Comparison of ENCODE assay signal across 9 mouse cellular contexts in genomic region chr12:108651053-108651660, GRCm38 (mm10). TPM values are rescaled to one million over a fixed set of nuclear protein-coding genes. Genes with fewer than 3 reads are reported as not detected.
A peak's percentile ranks its signal among the peaks of the same experiment; 100 is the strongest.
DNase-seq lines count a peak whose midpoint lies in the region; ATAC-seq and TF ChIP-seq lines count a peak whose summit lies in the region.
"Had no signal": no experiment of that assay in that cellular context is flagged by ENCODE, and none has a peak within 500 bp of the region (broad histone marks: within the 10 kb centered on the region; RNA-seq: fewer than 3 reads in every experiment).

No protein-coding gene starts in this region.

- peak; percentile 16 for DNase-seq in adrenal gland, postnatal 25 days
- DNase-seq in adrenal gland, postnatal 14 days, result no peak
- DNase-seq in midbrain, embryonic 14.5 days, result peak; percentile 53
- DNase-seq in kidney, postnatal 0 days (ENCODE audit: low spot score), result peak; percentile 37
- no peak for DNase-seq in thymus, postnatal 4 days

- H3K4me1 ChIP-seq in midbrain, embryonic 14.5 days (ENCODE audit: control insufficient read depth, insufficient read depth, low read length), result no peaks in the 10 kb centered on the region
- H3K4me1 ChIP-seq in midbrain, embryonic 13.5 days (replicated peaks), result no peaks in the 10 kb centered on the region
- H3K4me1 ChIP-seq in kidney, postnatal 0 days (replicated peaks; ENCODE audit: insufficient read depth, low read length), result no peaks in the 10 kb centered on the region
- no peaks in the 10 kb centered on the region for H3K4me1 ChIP-seq in neural tube, embryonic 15.5 days
- H3K4me1 ChIP-seq: hindbrain, embryonic 15.5 days had no signal

- H3K4me2 ChIP-seq in midbrain, embryonic 14.5 days (ENCODE audit: low read length), result no peak overlapping the region
- no peak overlapping the region for H3K4me2 ChIP-seq in midbrain, embryonic 13.5 days (replicated peaks)
- H3K4me2 ChIP-seq in kidney, postnatal 0 days (ENCODE audit: low read length), result no peak overlapping the region
- H3K4me2 ChIP-seq in neural tube, embryonic 15.5 days, result no peak overlapping the region
- H3K4me2 ChIP-seq: hindbrain, embryonic 15.5 days had no signal

- no peak overlapping the region for H3K9ac ChIP-seq in midbrain, embryonic 14.5 days (replicated peaks; ENCODE audit: low read length)
- no peak overlapping the region for H3K9ac ChIP-seq in midbrain, embryonic 13.5 days (replicated peaks)
- H3K9ac ChIP-seq in kidney, postnatal 0 days (ENCODE audit: low read depth, low read length), result no peak overlapping the region
- H3K9ac ChIP-seq in neural tube, embryonic 15.5 days (replicated peaks), result no peak overlapping the region
- H3K9ac ChIP-seq: hindbrain, embryonic 15.5 days had no signal

- TF ChIP-seq CTCF in kidney, postnatal 0 days (IDR thresholded peaks at IDR 0.05; ENCODE audit: low read depth), result no peak

- no peaks in the 10 kb centered on the region for H3K27me3 ChIP-seq in midbrain, embryonic 14.5 days (ENCODE audit: control insufficient read depth, insufficient read depth, low read length)
- no peaks in the 10 kb centered on the region for H3K27me3 ChIP-seq in midbrain, embryonic 13.5 days
- no peaks in the 10 kb centered on the region for H3K27me3 ChIP-seq in kidney, postnatal 0 days (ENCODE audit: insufficient read depth, low read length)
- no peaks in the 10 kb centered on the region for H3K27me3 ChIP-seq in neural tube, embryonic 15.5 days (replicated peaks)
- H3K27me3 ChIP-seq: hindbrain, embryonic 15.5 days had no signal

- peaks cover 74% of the 10 kb centered on the region for H3K36me3 ChIP-seq in midbrain, embryonic 14.5 days (ENCODE audit: control insufficient read depth, insufficient read depth, low read length)
- H3K36me3 ChIP-seq in midbrain, embryonic 13.5 days, result peaks cover 68% of the 10 kb centered on the region
- 0 out of 2 replicates have a peak, but pooled peaks cover 8% of the 10 kb centered on the region for H3K36me3 ChIP-seq in kidney, postnatal 0 days (ENCODE audit: insufficient read depth, low read length)
- peaks cover 63% of the 10 kb centered on the region for H3K36me3 ChIP-seq in neural tube, embryonic 15.5 days

- WGBS in midbrain, embryonic 14.5 days, result 40% methylated on average over 7 of the region's 7 CpGs
- WGBS in midbrain, embryonic 13.5 days, result 53% methylated on average over 7 of the region's 7 CpGs
- 55% methylated on average over 7 of the region's 7 CpGs for WGBS in kidney, postnatal 0 days
- WGBS in neural tube, embryonic 15.5 days, result 73% methylated on average over 7 of the region's 7 CpGs

- no peak for ATAC-seq in midbrain, embryonic 14.5 days (ENCODE audit: low FRiP score, low TSS enrichment)
- no peak for ATAC-seq in midbrain, embryonic 13.5 days
- ATAC-seq in kidney, postnatal 0 days (replicated peaks; ENCODE audit: low FRiP score, low read depth), result peak; percentile 52
- ATAC-seq in monocyte, adult 5-6 weeks (replicated peaks; ENCODE audit: insufficient number of reproducible peaks, low FRiP score, low TSS enrichment, poor library complexity, severe bottlenecking), result peak; percentile 54; the same call in 1 of the 2 replicates
- ATAC-seq in neural tube, embryonic 15.5 days (ENCODE audit: low FRiP score), result no peak

- H3K9me3 ChIP-seq in midbrain, embryonic 14.5 days (ENCODE audit: control insufficient read depth, low read length), result no peaks in the 10 kb centered on the region
- H3K9me3 ChIP-seq in midbrain, embryonic 13.5 days, result no peaks in the 10 kb centered on the region
- H3K9me3 ChIP-seq in kidney, postnatal 0 days (replicated peaks; ENCODE audit: low read length), result no peaks in the 10 kb centered on the region
- no peaks in the 10 kb centered on the region for H3K9me3 ChIP-seq in neural tube, embryonic 15.5 days (replicated peaks)
- H3K9me3 ChIP-seq: hindbrain, embryonic 15.5 days had no signal

- H3K4me3 ChIP-seq in midbrain, embryonic 14.5 days (replicated peaks; ENCODE audit: low read depth, low read length), result no peak overlapping the region
- no peak overlapping the region for H3K4me3 ChIP-seq in midbrain, embryonic 13.5 days (replicated peaks)
- H3K4me3 ChIP-seq in kidney, postnatal 0 days (replicated peaks; ENCODE audit: low read depth, low read length), result no peak overlapping the region
- no peak overlapping the region for H3K4me3 ChIP-seq in neural tube, embryonic 15.5 days (replicated peaks)
- H3K4me3 ChIP-seq: hindbrain, embryonic 15.5 days had no signal

- no peak overlapping the region for H3K27ac ChIP-seq in midbrain, embryonic 14.5 days (replicated peaks; ENCODE audit: low read depth, low read length)
- H3K27ac ChIP-seq in midbrain, embryonic 13.5 days, result no peak overlapping the region
- H3K27ac ChIP-seq in kidney, postnatal 0 days, result no peak overlapping the region
- no peak overlapping the region for H3K27ac ChIP-seq in neural tube, embryonic 15.5 days (replicated peaks)
- H3K27ac ChIP-seq: hindbrain, embryonic 15.5 days had no signal

RNA-seq across cellular contexts. Expression of gene Degs2, which starts 51.0 kb away (rescaled TPM):
- not detected in 2 replicates for total RNA-seq in adrenal gland, postnatal 25 days (2021)
- total RNA-seq in adrenal gland, postnatal 14 days (2021), result not detected in 2 replicates
- polyA plus RNA-seq in midbrain, embryonic 14.5 days (2014; fragmentation: Nextera tagmentation; extraction: Ambion mirVana), result 2.5 and 2.8 TPM in 2 replicates
- polyA plus RNA-seq in midbrain, embryonic 13.5 days (2015; fragmentation: Nextera tagmentation; extraction: Ambion mirVana), result 3.0 and 3.8 TPM in 2 replicates
- 19.0 and 21.5 TPM in 2 replicates for polyA plus RNA-seq in kidney, postnatal 0 days (2015; fragmentation: Nextera tagmentation; extraction: Ambion mirVana)
- total RNA-seq in monocyte, adult 5-6 weeks (2017), result 0.21 to 0.29 TPM in 2 of 3 replicates, not detected in the other
- 2.4 and 8.7 TPM in 2 replicates for polyA plus RNA-seq in neural tube, embryonic 15.5 days (2015; fragmentation: Nextera tagmentation; extraction: Ambion mirVana)

Comparison
In these comparisons a context has a peak if more than half of its experiments do, and no peak if none do; other contexts are left out.
1. DNase-seq: peak in adrenal gland, postnatal 25 days (single experiment), midbrain, embryonic 14.5 days (single experiment) and kidney, postnatal 0 days (single experiment); none in adrenal gland, postnatal 14 days (single experiment) and thymus, postnatal 4 days (single experiment).
2. ATAC-seq: peak in kidney, postnatal 0 days (single experiment) and monocyte, adult 5-6 weeks (single experiment); none in midbrain, embryonic 14.5 days (single experiment), midbrain, embryonic 13.5 days (single experiment) and neural tube, embryonic 15.5 days (single experiment).